Comparison of ENCODE assay signal across 9 mouse cellular contexts in genomic region chr7:143783378-143783995, GRCm38 (mm10). TPM values are rescaled to one million over a fixed set of nuclear protein-coding genes. Genes with fewer than 3 reads are reported as not detected.
A peak's percentile ranks its signal among the peaks of the same experiment; 100 is the strongest.
DNase-seq lines count a peak whose midpoint lies in the region; ATAC-seq and TF ChIP-seq lines count a peak whose summit lies in the region.
"Had no signal": no experiment of that assay in that cellular context is flagged by ENCODE, and none has a peak within 500 bp of the region (broad histone marks: within the 10 kb centered on the region; RNA-seq: fewer than 3 reads in every experiment).

No protein-coding gene starts in this region.

- peaks cover 5% of the 10 kb centered on the region for H3K27me3 ChIP-seq in CH12.LX (replicated peaks)
- no peaks in the 10 kb centered on the region for H3K27me3 ChIP-seq in forebrain, embryonic 15.5 days
- H3K27me3 ChIP-seq in liver, embryonic 12.5 days (replicated peaks) = peaks cover 44% of the 10 kb centered on the region
- H3K27me3 ChIP-seq in stomach, embryonic 14.5 days (ENCODE audit: control insufficient read depth, insufficient read depth, low read length) = no peaks in the 10 kb centered on the region

- DNase-seq in gastrocnemius, adult 2 months = peak; percentile 23
- DNase-seq in gastrocnemius, adult 8-10 months (ENCODE audit: low spot score in 2 of 2) = no peak
- no peak for DNase-seq in CH12.LX (ENCODE audit: extremely low read depth)
- no peak for DNase-seq in urinary bladder, adult 18-20 months (ENCODE audit: low spot score in 2 of 2)
- no peak for DNase-seq in left cerebral cortex, postnatal 10 days (ENCODE audit: extremely low spot score in 1 of 2, low spot score in 2 of 2)

- H3K27ac ChIP-seq in gastrocnemius, adult 2 months = peak overlapping the region; percentile 85
- H3K27ac ChIP-seq in CH12.LX (ENCODE audit: insufficient read depth, low read depth) = no peak overlapping the region
- H3K27ac ChIP-seq in forebrain, embryonic 15.5 days (replicated peaks) = peak overlapping the region; percentile 62
- H3K27ac ChIP-seq in liver, embryonic 12.5 days = peak overlapping the region; percentile 39; the same call in 1 of the 2 replicates
- peak overlapping the region; percentile 39; the same call in 1 of the 2 replicates for H3K27ac ChIP-seq in stomach, embryonic 14.5 days (ENCODE audit: low read length)

- dilution Hi-C loops in CH12.LX (cut with MboI; ENCODE audit: extremely low pct_ligation_motif_present, extremely low pct_unique_long_range_greater_than_20kb, low sequenced_read_pairs) = no loop called here

- TF ChIP-seq POLR2A in CH12.LX (IDR thresholded peaks at IDR 0.05; ENCODE audit: low read depth, low read length) = no peak

- intact Hi-C loops in gastrocnemius, adult 2 months (cut with DNase I) = no loop called here
- intact Hi-C loops in left cerebral cortex, postnatal 10 days (cut with DNase I) = no loop called here

- no peak for TF ChIP-seq RAD21 in CH12.LX (IDR thresholded peaks at IDR 0.05; ENCODE audit: low read depth, low read length)

- H3K9me3 ChIP-seq in CH12.LX (replicated peaks; ENCODE audit: low read length) = no peaks in the 10 kb centered on the region
- no peaks in the 10 kb centered on the region for H3K9me3 ChIP-seq in forebrain, embryonic 15.5 days
- H3K9me3 ChIP-seq in liver, embryonic 12.5 days (replicated peaks) = no peaks in the 10 kb centered on the region
- H3K9me3 ChIP-seq in stomach, embryonic 14.5 days (ENCODE audit: control insufficient read depth, low read depth, low read length) = no peaks in the 10 kb centered on the region

- in situ Hi-C loops in CH12.LX (cut with MboI; ENCODE audit: low pct_ligation_motif_present, low pct_unique_long_range_greater_than_20kb, low sequenced_read_pairs) = no loop called here

- 0 out of 2 replicates have a peak overlapping the region, but pooled peaks have one; percentile 30 for H3K9ac ChIP-seq in CH12.LX (ENCODE audit: insufficient read depth, low read depth)
- peak overlapping the region; percentile 58 for H3K9ac ChIP-seq in forebrain, embryonic 15.5 days (replicated peaks)
- no peak overlapping the region; the same call in 1 of the 2 replicates for H3K9ac ChIP-seq in liver, embryonic 12.5 days
- H3K9ac ChIP-seq in stomach, embryonic 14.5 days (replicated peaks; ENCODE audit: low read depth, low read length) = peak overlapping the region; percentile 30; the same call in 1 of the 2 replicates

- H3K79me2 ChIP-seq in CH12.LX (replicated peaks; ENCODE audit: control insufficient read depth, extremely low read depth, insufficient read depth, poor library complexity, severe bottlenecking) = no peaks in the 10 kb centered on the region

- ATAC-seq in forebrain, embryonic 15.5 days (replicated peaks) = peak; percentile 65
- ATAC-seq in liver, embryonic 12.5 days = peak; percentile 47
- peak; percentile 7; the same call in 1 of the 2 replicates for ATAC-seq in stomach, embryonic 14.5 days (ENCODE audit: insufficient number of reproducible peaks, insufficient read depth, low FRiP score, low read depth)

- H3K4me2 ChIP-seq in CH12.LX (ENCODE audit: insufficient read depth, low read depth, poor library complexity, severe bottlenecking) = peak overlapping the region; percentile 63
- H3K4me2 ChIP-seq in forebrain, embryonic 15.5 days (replicated peaks) = peak overlapping the region; percentile 81
- H3K4me2 ChIP-seq in liver, embryonic 12.5 days = peak overlapping the region; percentile 52
- H3K4me2 ChIP-seq in stomach, embryonic 14.5 days (replicated peaks; ENCODE audit: low read depth, low read length) = peak overlapping the region; percentile 63

- no peak for TF ChIP-seq EP300 in CH12.LX (IDR thresholded peaks at IDR 0.05; ENCODE audit: low read length)

- 12% methylated on average over 5 of the region's 6 CpGs for WGBS in forebrain, embryonic 15.5 days
- WGBS in liver, embryonic 12.5 days (ENCODE audit: insufficient replicate concordance) = 31% methylated on average over 6 of the region's 6 CpGs
- 14% methylated on average over 6 of the region's 6 CpGs for WGBS in stomach, embryonic 14.5 days

- H3K4me1 ChIP-seq in CH12.LX (ENCODE audit: control insufficient read depth in 1 of 2, insufficient read depth in 2 of 2) = peaks cover 13 to 31% of the 10 kb centered on the region in 2 experiments
- peaks cover 16% of the 10 kb centered on the region for H3K4me1 ChIP-seq in forebrain, embryonic 15.5 days
- H3K4me1 ChIP-seq in liver, embryonic 12.5 days = peaks cover 12% of the 10 kb centered on the region; the same call in 1 of the 2 replicates
- peaks cover 11% of the 10 kb centered on the region; the same call in 1 of the 2 replicates for H3K4me1 ChIP-seq in stomach, embryonic 14.5 days (ENCODE audit: control insufficient read depth, insufficient read depth, low read length)

- H3K36me3 ChIP-seq in CH12.LX (replicated peaks in 1 of 2; ENCODE audit: control insufficient read depth in 1 of 2, insufficient read depth in 1 of 2, low read length in 1 of 2) = peaks cover 4 to 27% of the 10 kb centered on the region in 2 experiments
- no peaks in the 10 kb centered on the region for H3K36me3 ChIP-seq in forebrain, embryonic 15.5 days
- no peaks in the 10 kb centered on the region for H3K36me3 ChIP-seq in liver, embryonic 12.5 days
- no peaks in the 10 kb centered on the region for H3K36me3 ChIP-seq in stomach, embryonic 14.5 days (ENCODE audit: control insufficient read depth, insufficient read depth, low read length)

- no peak for TF ChIP-seq CTCF in gastrocnemius, adult 2 months (IDR thresholded peaks at IDR 0.05)
- no peak for TF ChIP-seq CTCF in CH12.LX (conservative IDR thresholded peaks at IDR 0.05 in 1 of 2, IDR thresholded peaks at IDR 0.05 in 1 of 2; ENCODE audit: low read depth in 2 of 2, low read length in 2 of 2)

- peak overlapping the region; percentile 62 for H3K4me3 ChIP-seq in gastrocnemius, adult 2 months
- H3K4me3 ChIP-seq in CH12.LX (replicated peaks in 1 of 3; ENCODE audit: low read depth in 2 of 3, low read length in 2 of 3, poor library complexity in 1 of 3) = peak overlapping the region; percentile 50 to 69 (median 63)
- H3K4me3 ChIP-seq in forebrain, embryonic 15.5 days = peak overlapping the region; percentile 52
- peak overlapping the region; percentile 26 for H3K4me3 ChIP-seq in liver, embryonic 12.5 days
- peak overlapping the region; percentile 27 for H3K4me3 ChIP-seq in stomach, embryonic 14.5 days (ENCODE audit: low read depth, low read length)

TF ChIP-seq in CH12.LX, 34 proteins besides CTCF, POLR2A, EP300 and RAD21 (continues in another document):
- TF ChIP-seq SMC3 (IDR thresholded peaks at IDR 0.05; ENCODE audit: low read depth, low read length) (no peak), MAFK (IDR thresholded peaks at IDR 0.05; ENCODE audit: insufficient replicate concordance, low read length) (no peak)

RNA-seq across cellular contexts. Expression of gene Mrgpre, which starts 0.8 kb away (rescaled TPM):
- total RNA-seq in gastrocnemius, adult 2 months (2021) = under 1 TPM; 0.43 to 0.84 TPM
- total RNA-seq in gastrocnemius, adult 8-10 months (2022) = under 1 TPM; 0.32 to 0.87 (median 0.44) TPM
- total RNA-seq in CH12.LX (2012; rRNA removed) (1.3 and 1.5 TPM in 2 replicates), CH12.LX (2014; rRNA removed) (0.26 and 0.68 TPM in 2 replicates)
- polyA plus RNA-seq in CH12.LX (2012; ENCODE audit: insufficient read length, low read depth) = 3.0 and 3.5 TPM in 2 replicates
- 3.0 and 3.5 TPM in 2 replicates for polyA plus RNA-seq in forebrain, embryonic 15.5 days (2015; fragmentation: Nextera tagmentation; extraction: Ambion mirVana)
- polyA plus RNA-seq in liver, embryonic 12.5 days (2016; fragmentation: Nextera tagmentation; extraction: Ambion mirVana) = 0.20 and 0.33 TPM in 2 replicates
- polyA plus RNA-seq in stomach, embryonic 14.5 days (2014; fragmentation: Nextera tagmentation; extraction: Ambion mirVana) = 1.7 and 2.7 TPM in 2 replicates
- 10 to 100 TPM; 11.8 to 12.3 TPM for total RNA-seq in left cerebral cortex, postnatal 10 days (2021)

RNA-seq across cellular contexts. Expression of gene Mrgprg, which starts 16.7 kb away (rescaled TPM):
- total RNA-seq in gastrocnemius, adult 2 months (2021) = 1 to 10 TPM in 1 of 2 experiments, under 1 TPM in 1; 0.26 to 1.3 TPM
- under 1 TPM; 0.29 to 0.86 (median 0.33) TPM for total RNA-seq in gastrocnemius, adult 8-10 months (2022)
- not detected in 2 replicates for total RNA-seq in CH12.LX (2012; rRNA removed)
- not detected in 2 replicates for total RNA-seq in CH12.LX (2014; rRNA removed)
- not detected in 2 replicates for polyA plus RNA-seq in CH12.LX (2012; ENCODE audit: insufficient read length, low read depth)
- polyA plus RNA-seq in forebrain, embryonic 15.5 days (2015; fragmentation: Nextera tagmentation; extraction: Ambion mirVana) = not detected in 2 replicates
- not detected in 2 replicates for polyA plus RNA-seq in liver, embryonic 12.5 days (2016; fragmentation: Nextera tagmentation; extraction: Ambion mirVana)
- 0.14 TPM in 1 of 2 replicates, not detected in the other for polyA plus RNA-seq in stomach, embryonic 14.5 days (2014; fragmentation: Nextera tagmentation; extraction: Ambion mirVana)
- not detected for total RNA-seq in left cerebral cortex, postnatal 10 days (2021)
- polyA plus RNA-seq: testis, adult 2 months had no signal

RNA-seq across cellular contexts. Expression of gene Osbpl5, which starts 26.7 kb away (rescaled TPM):
- 10 to 100 TPM; 12.7 to 18.4 TPM for total RNA-seq in gastrocnemius, adult 2 months (2021)
- total RNA-seq in gastrocnemius, adult 8-10 months (2022) = 10 to 100 TPM; 11.2 to 17.7 (median 14.1) TPM
- total RNA-seq in CH12.LX (2012; rRNA removed) (1.7 and 2.0 TPM in 2 replicates), CH12.LX (2014; rRNA removed) (0.66 and 1.1 TPM in 2 replicates)
- polyA plus RNA-seq in CH12.LX (2012; ENCODE audit: insufficient read length, low read depth) = 1.6 and 2.2 TPM in 2 replicates
- polyA plus RNA-seq in forebrain, embryonic 15.5 days (2015; fragmentation: Nextera tagmentation; extraction: Ambion mirVana) = 30.2 and 32.4 TPM in 2 replicates
- polyA plus RNA-seq in liver, embryonic 12.5 days (2016; fragmentation: Nextera tagmentation; extraction: Ambion mirVana) = 4.7 and 4.8 TPM in 2 replicates
- polyA plus RNA-seq in stomach, embryonic 14.5 days (2014; fragmentation: Nextera tagmentation; extraction: Ambion mirVana) = 46.1 and 46.6 TPM in 2 replicates
- total RNA-seq in left cerebral cortex, postnatal 10 days (2021) = 10 to 100 TPM; 38.2 to 42.3 TPM

RNA-seq across cellular contexts. Expression of gene Nadsyn1, which starts 39.2 kb away (rescaled TPM):
- 1 to 10 TPM; 3.7 to 4.6 TPM for total RNA-seq in gastrocnemius, adult 2 months (2021)
- total RNA-seq in gastrocnemius, adult 8-10 months (2022) = 1 to 10 TPM; 2.5 to 3.6 (median 2.8) TPM
- total RNA-seq in CH12.LX (2012; rRNA removed) = 8.0 and 11.7 TPM in 2 replicates
- total RNA-seq in CH12.LX (2014; rRNA removed) = 7.9 and 8.6 TPM in 2 replicates
- polyA plus RNA-seq in CH12.LX (2012; ENCODE audit: insufficient read length, low read depth) = 5.1 and 5.4 TPM in 2 replicates
- polyA plus RNA-seq in forebrain, embryonic 15.5 days (2015; fragmentation: Nextera tagmentation; extraction: Ambion mirVana) = 5.2 and 6.7 TPM in 2 replicates
- polyA plus RNA-seq in liver, embryonic 12.5 days (2016; fragmentation: Nextera tagmentation; extraction: Ambion mirVana) = 8.3 and 8.6 TPM in 2 replicates
- polyA plus RNA-seq in stomach, embryonic 14.5 days (2014; fragmentation: Nextera tagmentation; extraction: Ambion mirVana) = 8.5 and 9.8 TPM in 2 replicates
- total RNA-seq in left cerebral cortex, postnatal 10 days (2021) = 1 to 10 TPM; 4.3 to 5.2 TPM

RNA-seq across cellular contexts. Expression of gene Dhcr7, which starts 39.5 kb away (rescaled TPM):
- 1 to 10 TPM; 4.2 to 7.6 TPM for total RNA-seq in gastrocnemius, adult 2 months (2021)
- total RNA-seq in gastrocnemius, adult 8-10 months (2022) = 1 to 10 TPM; 3.8 to 8.2 (median 4.7) TPM
- 17.3 and 18.1 TPM in 2 replicates for total RNA-seq in CH12.LX (2012; rRNA removed)
- total RNA-seq in CH12.LX (2014; rRNA removed) = 17.7 and 22.1 TPM in 2 replicates
- 46.9 and 60.3 TPM in 2 replicates for polyA plus RNA-seq in CH12.LX (2012; ENCODE audit: insufficient read length, low read depth)
- 43.9 and 47.7 TPM in 2 replicates for polyA plus RNA-seq in forebrain, embryonic 15.5 days (2015; fragmentation: Nextera tagmentation; extraction: Ambion mirVana)
- 47.9 and 48.6 TPM in 2 replicates for polyA plus RNA-seq in liver, embryonic 12.5 days (2016; fragmentation: Nextera tagmentation; extraction: Ambion mirVana)
- polyA plus RNA-seq in stomach, embryonic 14.5 days (2014; fragmentation: Nextera tagmentation; extraction: Ambion mirVana) = 43.8 and 53.1 TPM in 2 replicates
- 10 to 100 TPM; 79.5 to 85.8 TPM for total RNA-seq in left cerebral cortex, postnatal 10 days (2021)

Comparison
In these comparisons a context has a peak if more than half of its experiments do, and no peak if none do; other contexts are left out.
1. ATAC-seq: peak in every context shown above with its lines; median percentile 65 in forebrain, embryonic 15.5 days; 47 in liver, embryonic 12.5 days; 7 in stomach, embryonic 14.5 days.
2. RNA of gene Mrgpre, which starts 0.8 kb away (total RNA-seq): 11.8 to 12.3 TPM in left cerebral cortex, postnatal 10 days; 0.26 to 1.5 TPM in CH12.LX, 0.43 to 0.84 TPM in gastrocnemius, adult 2 months and 0.32 to 0.87 TPM in gastrocnemius, adult 8-10 months; every median in the first group is over 4 times any median in the second.
3. RNA of gene Osbpl5, which starts 26.7 kb away (total RNA-seq): 38.2 to 42.3 TPM in left cerebral cortex, postnatal 10 days, 12.7 to 18.4 TPM in gastrocnemius, adult 2 months and 11.2 to 17.7 TPM in gastrocnemius, adult 8-10 months; 0.66 to 2.0 TPM in CH12.LX; every median in the first group is over 4 times any median in the second.
4. Peak in every context shown above with its lines, with median percentiles within 50 percentile points of each other: H3K4me3 ChIP-seq and H3K4me2 ChIP-seq.